Mouse (Mus musculus) embryo, embryonic 9.5 days (tissue): ENCODE data around the gene Dlgap3.

ENCODE experiments used
- DNase-seq: peaks from one replicate; pipeline ENCODE4 v3.0.0-alpha.2; 2017; ENCODE audit errors: extremely low spot score

Dlgap3 gene

DNA sequence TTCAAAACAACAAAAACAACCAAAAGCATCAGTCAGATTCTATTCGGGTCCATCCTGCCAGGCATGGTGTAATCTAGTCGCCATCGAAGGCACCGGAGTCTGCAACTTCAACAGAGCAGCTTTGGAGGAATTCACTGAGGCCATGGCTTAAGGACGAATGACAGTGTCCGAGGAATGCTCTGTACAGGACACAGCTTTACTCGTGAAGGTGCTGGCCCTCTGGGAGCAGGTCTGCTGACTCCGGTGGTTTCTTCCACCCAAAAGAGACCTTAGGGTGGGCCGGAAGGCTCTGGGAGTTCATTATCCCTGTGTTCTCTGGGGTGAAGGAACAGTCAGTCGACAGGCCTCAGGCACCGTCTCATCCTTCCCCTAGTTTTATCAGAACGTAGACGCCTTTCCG, 92.6 kb downstream of the Dlgap3 start:
- no peak for DNase-seq

DNA sequence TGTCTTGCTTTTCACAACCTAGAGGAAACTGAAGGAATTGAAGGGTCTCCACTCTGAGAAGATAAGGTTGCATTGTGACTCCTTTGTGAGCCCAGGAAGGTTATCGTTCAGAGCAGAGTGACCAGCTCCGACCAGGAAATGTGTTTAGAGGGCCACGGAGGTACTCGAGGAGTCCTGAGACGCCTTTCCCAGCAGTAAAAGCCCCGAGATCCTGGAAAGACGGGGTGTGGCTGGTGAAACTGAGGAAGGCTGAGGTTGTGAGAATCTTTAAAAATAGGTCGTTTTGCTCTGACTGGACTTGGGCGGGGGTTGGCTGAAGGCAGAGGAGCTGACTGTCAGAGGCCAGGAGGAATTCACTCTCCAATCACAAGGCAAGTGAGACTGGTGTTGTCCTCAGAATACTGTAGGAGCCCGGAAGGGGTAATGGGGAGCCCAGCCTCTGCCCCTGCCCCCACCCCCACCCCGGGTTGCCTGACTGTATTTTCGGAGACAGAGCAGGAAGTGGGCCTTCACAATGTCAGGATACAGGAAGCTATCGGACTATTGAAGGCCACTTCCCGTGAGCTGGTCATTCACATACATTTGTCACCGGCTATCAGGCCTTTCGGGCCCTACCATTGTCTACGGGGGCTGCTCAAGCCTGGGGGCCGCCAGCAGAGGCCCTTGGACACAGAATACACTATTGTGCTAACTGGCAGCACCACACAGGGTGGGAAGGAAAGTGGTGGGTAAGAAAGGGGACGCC, 94.6 kb downstream of the Dlgap3 start:
- DNase-seq: no peak

DNA sequence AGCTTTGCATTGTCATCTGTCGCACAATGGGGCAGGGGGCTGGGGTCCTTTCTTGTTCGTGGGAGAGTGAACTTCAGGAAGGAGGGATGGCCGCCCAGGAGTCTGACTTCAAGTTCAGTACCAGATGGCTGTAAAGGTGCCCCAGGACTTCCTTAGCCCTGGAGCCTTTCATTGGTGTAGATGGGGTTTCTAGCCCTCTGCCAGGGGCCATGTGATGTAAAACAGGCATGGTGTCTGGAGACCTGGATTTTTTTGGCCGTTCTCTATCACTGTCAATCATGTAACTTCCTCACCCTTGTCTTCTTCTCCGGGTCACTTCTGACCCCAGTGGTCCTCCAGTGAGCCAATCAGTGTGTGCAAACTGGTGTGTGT, 95.2 kb downstream of the Dlgap3 start:
- DNase-seq: no peak

GRCm38 (mm10) chr4:127278451-127279001, 109.5 kb downstream of the Dlgap3 start:
- no peak for DNase-seq

GRCm38 (mm10) chr4:127279241-127279640, 110.2 kb downstream of the Dlgap3 start:
- no peak for DNase-seq
